Mouse (Mus musculus) heart, embryonic 13.5 days (tissue): ENCODE measurements around the gene Bcar1. TPM values are rescaled to one million over a fixed set of nuclear protein-coding genes. Genes with fewer than 3 reads are reported as not detected.

ENCODE experiments used
- ATAC-seq: fragments of 200-750 bp; cut with Nextera tagmentation; 2 replicates; pipeline ENCODE4 v1.8.0; 2017; ENCODE audit warnings: moderate TSS enrichment; ENCODE audit not compliant: insufficient number of reproducible peaks, low FRiP score, low TSS enrichment; ENCODE audit errors: extremely low read depth
- H3K27ac ChIP-seq: fragments of 300-500 bp; sonication (generic); replicated peaks from 2 replicates; pipeline ENCODE4 v1.5.1; 2015; ENCODE audit warnings: moderate library complexity, mild to moderate bottlenecking, inconsistent platforms
- H3K27me3 ChIP-seq: fragments of 300-500 bp; sonication (generic); replicated peaks from 2 replicates; pipeline ENCODE4 v1.6.1; 2015; ENCODE audit warnings: mild to moderate bottlenecking, inconsistent platforms
- H3K36me3 ChIP-seq: fragments of 300-500 bp; sonication (generic); 2 replicates; pipeline ENCODE4 v1.6.1; 2015; ENCODE audit warnings: mild to moderate bottlenecking, inconsistent platforms
- H3K4me1 ChIP-seq: fragments of 300-500 bp; sonication (generic); 2 replicates; pipeline ENCODE4 v1.6.1; 2015; ENCODE audit warnings: inconsistent platforms
- H3K4me2 ChIP-seq: fragments of 300-500 bp; sonication (generic); 2 replicates; pipeline ENCODE4 v1.6.1; 2015; ENCODE audit warnings: inconsistent platforms, mild to moderate bottlenecking, moderate library complexity
- H3K4me3 ChIP-seq: fragments of 300-500 bp; sonication (generic); 2 replicates; pipeline ENCODE4 v1.5.1; 2015; ENCODE audit warnings: moderate library complexity, mild to moderate bottlenecking, inconsistent platforms
- H3K9ac ChIP-seq: fragments of 300-500 bp; sonication (generic); 2 replicates; pipeline ENCODE4 v1.6.1; 2015; ENCODE audit warnings: inconsistent platforms, mild to moderate bottlenecking, moderate library complexity
- H3K9me3 ChIP-seq: fragments of 300-500 bp; sonication (generic); 2 replicates; pipeline ENCODE4 v1.6.1; 2016; ENCODE audit warnings: inconsistent platforms
- WGBS: fragments of 180-500 bp; shearing (Covaris S2); methylation state at CpG from one replicate; pipeline ENCODE4 v1.1.7; 2015; ENCODE audit warnings: mixed read lengths; 5-methylcytosine and 5-hydroxymethylcytosine counted together
- polyA plus RNA-seq: library from polyadenylated mRNA; unstranded; fragments of >200 nt; fragmentation: Nextera tagmentation; extraction: Ambion mirVana; gene quantifications from 2 replicates; pipeline ENCODE4 v1.2.1, GENCODE M21; 2015

Gene Bcar1
- polyA plus RNA-seq, 1 experiment from 2014 or later, result 40.2 TPM

DNA sequence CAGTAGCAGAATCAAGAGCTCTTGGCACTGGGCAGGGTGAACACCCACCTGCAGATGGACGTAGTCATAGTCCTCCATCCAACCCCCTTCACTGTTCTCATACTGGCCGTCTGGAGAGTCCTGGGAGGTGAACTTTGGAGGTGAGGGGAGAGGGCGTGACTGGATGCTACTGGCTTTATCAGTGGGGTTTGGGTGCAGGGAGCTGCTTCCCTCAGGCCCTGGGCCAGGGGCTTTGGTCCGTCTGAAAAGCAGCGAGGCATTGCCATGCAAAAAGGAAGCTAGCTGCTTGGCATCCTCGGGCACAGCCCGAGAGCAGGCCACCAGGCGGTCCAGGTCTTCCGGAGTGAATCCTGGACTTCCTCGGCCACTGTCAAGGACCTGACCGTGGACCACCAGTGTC, 30.3 kb downstream of the Bcar1 start:
- WGBS, result 81% methylated on average over 11 of the region's 11 CpGs
- no peak overlapping the region for H3K27ac ChIP-seq
- no peak overlapping the region for H3K4me3 ChIP-seq
- H3K4me2 ChIP-seq, result no peak overlapping the region
- no peak overlapping the region for H3K9ac ChIP-seq
- H3K9me3 ChIP-seq, result no peaks in the 10 kb centered on the region
- no peak for ATAC-seq
- no peaks in the 10 kb centered on the region for H3K27me3 ChIP-seq
- H3K36me3 ChIP-seq, result peaks cover 77% of the 10 kb centered on the region
- H3K4me1 ChIP-seq, result peaks cover 38% of the 10 kb centered on the region

GRCm38 (mm10) chr8:111712588-111712987, 31.0 kb downstream of the Bcar1 start:
- 72% methylated on average over 6 of the region's 6 CpGs for WGBS
- Histone ChIP-seq H3K36me3 (peaks cover 83% of the 10 kb centered on the region), H3K4me1 (peaks cover 31% of the 10 kb centered on the region), H3K9ac (no peak overlapping the region), H3K4me3 (no peak overlapping the region), H3K27me3 (no peaks in the 10 kb centered on the region), H3K27ac (0 out of 2 replicates have a peak overlapping the region, but pooled peaks have one; percentile 8), H3K9me3 (no peaks in the 10 kb centered on the region), H3K4me2 (no peak overlapping the region)
- ATAC-seq, result no peak

- H3K9ac ChIP-seq, result no peak overlapping the region
- ATAC-seq, result no peak
- H3K4me1 ChIP-seq, result peaks cover 26% of the 10 kb centered on the region
- no peak overlapping the region for H3K4me3 ChIP-seq
- no peaks in the 10 kb centered on the region for H3K27me3 ChIP-seq
- 54% methylated on average over 9 of the region's 9 CpGs for WGBS
- H3K9me3 ChIP-seq, result no peaks in the 10 kb centered on the region
- peaks cover 86% of the 10 kb centered on the region for H3K36me3 ChIP-seq
- 0 out of 2 replicates have a peak overlapping the region, but pooled peaks have one; percentile 8 for H3K27ac ChIP-seq
- no peak overlapping the region for H3K4me2 ChIP-seq
Measured at GRCm38 (mm10) chr8:111712135-111712534, 31.5 kb downstream of the Bcar1 start.

GRCm38 (mm10) chr8:111710777-111711485, 32.7 kb downstream of the Bcar1 start:
- no peak overlapping the region for H3K27ac ChIP-seq
- H3K9me3 ChIP-seq, result no peaks in the 10 kb centered on the region
- H3K4me1 ChIP-seq, result peaks cover 23% of the 10 kb centered on the region
- peaks cover 86% of the 10 kb centered on the region for H3K36me3 ChIP-seq
- H3K27me3 ChIP-seq, result no peaks in the 10 kb centered on the region
- 88% methylated on average over 20 of the region's 20 CpGs for WGBS
- H3K4me3 ChIP-seq, result no peak overlapping the region
- no peak overlapping the region for H3K4me2 ChIP-seq
- no peak overlapping the region for H3K9ac ChIP-seq
- ATAC-seq, result no peak

DNA sequence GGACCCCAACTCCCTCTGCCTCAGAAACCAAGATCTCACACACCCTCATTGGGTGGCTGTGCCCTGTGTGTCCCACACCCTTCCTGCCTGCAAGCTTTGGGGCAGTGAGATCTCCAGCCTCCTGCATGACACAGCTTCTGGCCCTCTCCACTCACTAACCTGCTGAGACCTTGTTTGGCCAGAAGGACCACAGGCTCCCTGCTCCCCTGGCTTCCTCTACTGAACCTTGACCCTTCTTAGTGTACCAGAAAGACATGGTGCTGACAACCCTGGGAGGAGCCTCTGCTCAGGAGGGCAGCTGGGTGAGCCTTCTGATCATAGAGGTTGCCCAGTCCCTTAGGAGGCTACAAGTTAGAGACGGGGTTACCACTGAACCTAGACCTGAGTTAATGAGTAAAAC, 34.4 kb downstream of the Bcar1 start:
- Histone ChIP-seq H3K9me3 (no peaks in the 10 kb centered on the region), H3K4me2 (no peak overlapping the region), H3K9ac (no peak overlapping the region), H3K36me3 (peaks cover 69% of the 10 kb centered on the region), H3K4me1 (peaks cover 23% of the 10 kb centered on the region), H3K27me3 (no peaks in the 10 kb centered on the region), H3K4me3 (no peak overlapping the region), H3K27ac (no peak overlapping the region)
- no peak for ATAC-seq
- WGBS, result 83% methylated on average over 1 of the region's 1 CpGs

GRCm38 (mm10) chr8:111708265-111708664, 35.3 kb downstream of the Bcar1 start:
- Histone ChIP-seq H3K4me3 (no peak overlapping the region), H3K27me3 (no peaks in the 10 kb centered on the region), H3K27ac (no peak overlapping the region), H3K4me2 (no peak overlapping the region), H3K36me3 (peaks cover 59% of the 10 kb centered on the region), H3K9me3 (no peaks in the 10 kb centered on the region), H3K4me1 (peaks cover 23% of the 10 kb centered on the region), H3K9ac (no peak overlapping the region)
- WGBS, result 79% methylated on average over 6 of the region's 6 CpGs
- no peak for ATAC-seq

DNA sequence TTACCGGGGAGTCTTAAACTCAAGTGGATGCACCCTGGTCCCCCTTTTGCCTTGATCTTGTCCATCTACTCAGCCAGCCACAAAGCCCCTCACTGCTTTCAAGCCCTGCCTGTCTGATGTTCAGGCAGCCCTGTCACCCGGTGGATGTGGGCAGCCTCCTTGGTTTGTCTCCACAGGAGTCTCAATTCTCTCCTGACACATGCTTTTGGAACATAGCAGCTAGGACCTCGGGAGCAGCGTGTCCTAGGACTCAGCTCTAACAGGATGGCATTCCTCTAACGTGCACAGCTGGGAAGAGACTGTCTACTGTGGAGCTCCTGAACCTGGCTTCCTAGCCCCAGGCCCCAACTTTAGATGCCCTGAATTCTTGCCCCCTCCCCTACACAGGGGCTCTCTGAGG, 37.9 kb downstream of the Bcar1 start:
- ATAC-seq, result no peak
- Histone ChIP-seq H3K9me3 (no peaks in the 10 kb centered on the region), H3K4me1 (peaks cover 23% of the 10 kb centered on the region), H3K27me3 (no peaks in the 10 kb centered on the region), H3K4me2 (no peak overlapping the region), H3K4me3 (no peak overlapping the region), H3K36me3 (peaks cover 34% of the 10 kb centered on the region), H3K9ac (no peak overlapping the region), H3K27ac (no peak overlapping the region)
- WGBS, result 51% methylated on average over 5 of the region's 5 CpGs

- ATAC-seq, result no peak
- Histone ChIP-seq H3K4me2 (no peak overlapping the region), H3K9me3 (no peaks in the 10 kb centered on the region), H3K27me3 (no peaks in the 10 kb centered on the region), H3K4me1 (peaks cover 23% of the 10 kb centered on the region), H3K36me3 (peaks cover 29% of the 10 kb centered on the region), H3K9ac (0 out of 2 replicates have a peak overlapping the region, but pooled peaks have one; percentile 5), H3K27ac (0 out of 2 replicates have a peak overlapping the region, but pooled peaks have one; percentile 20), H3K4me3 (no peak overlapping the region)
- WGBS, result 26% methylated on average over 3 of the region's 3 CpGs
Measured at GRCm38 (mm10) chr8:111705222-111705621, 38.4 kb downstream of the Bcar1 start.

DNA sequence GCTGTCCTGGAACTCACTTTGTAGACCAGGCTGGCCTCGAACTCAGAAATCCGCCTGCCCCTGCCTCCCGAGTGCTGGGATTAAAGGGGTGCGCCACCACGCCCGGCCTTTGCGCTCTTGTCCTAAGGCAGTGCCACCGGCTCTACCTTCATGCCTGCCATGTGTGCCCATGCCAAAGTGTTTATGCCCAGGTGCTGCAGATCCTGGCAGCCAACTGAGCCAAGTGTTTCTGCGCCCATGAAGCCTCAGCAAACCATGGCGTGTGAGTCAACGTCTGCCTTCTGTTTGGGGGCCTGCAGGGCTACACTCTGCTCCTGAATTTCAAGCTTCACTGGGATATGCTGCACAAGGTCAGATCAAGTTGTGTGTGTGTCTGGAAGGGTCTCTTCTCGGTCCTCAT, 39.0 kb downstream of the Bcar1 start:
- Histone ChIP-seq H3K4me3 (no peak overlapping the region), H3K9ac (0 out of 2 replicates have a peak overlapping the region, but pooled peaks have one; percentile 5), H3K36me3 (peaks cover 22% of the 10 kb centered on the region), H3K4me2 (no peak overlapping the region), H3K9me3 (no peaks in the 10 kb centered on the region), H3K27ac (0 out of 2 replicates have a peak overlapping the region, but pooled peaks have one; percentile 20), H3K4me1 (peaks cover 23% of the 10 kb centered on the region), H3K27me3 (no peaks in the 10 kb centered on the region)
- 86% methylated on average over 12 of the region's 12 CpGs for WGBS
- no peak for ATAC-seq

- Histone ChIP-seq H3K27me3 (no peaks in the 10 kb centered on the region), H3K9ac (no peak overlapping the region), H3K9me3 (no peaks in the 10 kb centered on the region), H3K4me3 (no peak overlapping the region), H3K4me1 (peaks cover 18% of the 10 kb centered on the region), H3K36me3 (no peaks in the 10 kb centered on the region), H3K4me2 (no peak overlapping the region), H3K27ac (no peak overlapping the region)
- WGBS, result 74% methylated on average over 9 of the region's 9 CpGs
- peak; percentile 11; the same call in 1 of the 2 replicates for ATAC-seq
Measured at GRCm38 (mm10) chr8:111701380-111701779, 42.2 kb downstream of the Bcar1 start.

- Histone ChIP-seq H3K9ac (no peak overlapping the region), H3K4me1 (peaks cover 12% of the 10 kb centered on the region), H3K4me2 (no peak overlapping the region), H3K27ac (no peak overlapping the region), H3K36me3 (no peaks in the 10 kb centered on the region), H3K27me3 (no peaks in the 10 kb centered on the region), H3K4me3 (no peak overlapping the region), H3K9me3 (no peaks in the 10 kb centered on the region)
- WGBS, result 81% methylated on average over 5 of the region's 5 CpGs
- no peak for ATAC-seq
Measured at GRCm38 (mm10) chr8:111700740-111701139, 42.9 kb downstream of the Bcar1 start.

DNA sequence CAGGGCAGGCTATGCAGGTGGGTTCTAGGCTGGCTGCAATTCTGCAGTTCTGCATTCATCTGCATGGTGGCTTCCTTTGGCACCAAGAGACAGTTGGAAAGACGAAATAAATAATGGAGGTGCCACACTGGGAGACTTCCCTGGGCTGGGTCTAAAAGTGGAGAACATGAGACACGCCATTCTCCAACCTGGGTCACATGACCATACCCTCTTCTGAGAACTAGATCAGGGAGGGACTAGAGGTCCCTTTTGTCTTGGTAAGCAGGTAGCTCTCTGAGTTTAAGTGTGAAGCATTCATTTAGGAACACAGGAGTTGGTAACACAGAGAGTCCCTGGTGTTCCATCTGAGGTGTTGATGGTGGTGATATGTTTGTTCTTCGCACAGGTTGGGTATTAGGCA, 43.4 kb downstream of the Bcar1 start:
- Histone ChIP-seq H3K9ac (no peak overlapping the region), H3K27me3 (no peaks in the 10 kb centered on the region), H3K4me3 (no peak overlapping the region), H3K9me3 (no peaks in the 10 kb centered on the region), H3K36me3 (no peaks in the 10 kb centered on the region), H3K27ac (no peak overlapping the region), H3K4me1 (peaks cover 12% of the 10 kb centered on the region), H3K4me2 (no peak overlapping the region)
- 72% methylated on average over 3 of the region's 3 CpGs for WGBS
- ATAC-seq, result no peak
